Mouse (Mus musculus): ENCODE measurements around the gene Purb. TPM values are rescaled to one million over a fixed set of nuclear protein-coding genes. Genes with fewer than 3 reads are reported as not detected.

Gene Purb
- total and polyA plus RNA-seq, 3 experiments: 19.3 to 45.2 (median 42.4) TPM

- peak; percentile 5; the same call in 1 of the 2 replicates for TF ChIP-seq BHLHE40 (IDR thresholded peaks at IDR 0.05; ENCODE audit: low read depth, low read length)
- TF ChIP-seq ZNF384 (IDR thresholded peaks at IDR 0.05; ENCODE audit: low read depth, low read length): no peak
- no peak for TF ChIP-seq JUN (IDR thresholded peaks at IDR 0.05; ENCODE audit: insufficient read depth, low read depth, low read length)
- no peak for TF ChIP-seq MAZ (IDR thresholded peaks at IDR 0.05; ENCODE audit: low read depth, low read length)
Observed at GRCm38 (mm10) chr11:6524880-6525238, 49.1 kb upstream of the Purb start (continued).

GRCm38 (mm10) chr11:6524165-6524879, 48.6 kb upstream of the Purb start:
- peaks cover 21 to 50% of the 10 kb centered on the region in 2 experiments for H3K4me1 ChIP-seq (ENCODE audit: control insufficient read depth in 1 of 2, insufficient read depth in 2 of 2)
- in situ Hi-C loops (cut with MboI; ENCODE audit: low pct_ligation_motif_present, low pct_unique_long_range_greater_than_20kb, low sequenced_read_pairs): no loop called here

GRCm38 (mm10) chr11:6523662-6524088, 48.0 kb upstream of the Purb start:
- TF ChIP-seq MYC (IDR thresholded peaks at IDR 0.05; ENCODE audit: low read depth, low read length): peak; percentile 94
- peak; percentile 30 for TF ChIP-seq RAD21 (IDR thresholded peaks at IDR 0.05; ENCODE audit: low read depth, low read length)
- TF ChIP-seq UBTF (IDR thresholded peaks at IDR 0.05; ENCODE audit: low read depth, low read length): no peak
- no peak for TF ChIP-seq ZMIZ1 (IDR thresholded peaks at IDR 0.05; ENCODE audit: low read depth, low read length)
- peak; percentile 81; the same call in 1 of the 2 replicates for TF ChIP-seq TBP (conservative IDR thresholded peaks at IDR 0.05; ENCODE audit: low read depth, low read length)
- no peak for TF ChIP-seq E2F4 (IDR thresholded peaks at IDR 0.05; ENCODE audit: insufficient replicate concordance, low read depth, low read length)
- TF ChIP-seq ZNF384 (IDR thresholded peaks at IDR 0.05; ENCODE audit: low read depth, low read length): peak; percentile 95
- peak; percentile 49 to 70; a peak in 3 of 4 replicates for TF ChIP-seq CTCF (conservative IDR thresholded peaks at IDR 0.05 in 1 of 2, IDR thresholded peaks at IDR 0.05 in 1 of 2; ENCODE audit: low read depth in 2 of 2, low read length in 2 of 2)
- TF ChIP-seq HCFC1 (IDR thresholded peaks at IDR 0.05; ENCODE audit: low read depth, low read length): peak; percentile 3; the same call in 1 of the 2 replicates
- TF ChIP-seq POLR2A (IDR thresholded peaks at IDR 0.05; ENCODE audit: low read depth, low read length): peak; percentile 55; the same call in 1 of the 2 replicates
- TF ChIP-seq PAX5 (IDR thresholded peaks at IDR 0.05; ENCODE audit: low read length): no peak
- TF ChIP-seq SMC3 (IDR thresholded peaks at IDR 0.05; ENCODE audit: low read depth, low read length): peak; percentile 10
- TF ChIP-seq MAX (IDR thresholded peaks at IDR 0.05; ENCODE audit: low read length): peak; percentile 19; the same call in 1 of the 2 replicates
- in situ Hi-C loops (cut with MboI; ENCODE audit: low pct_ligation_motif_present, low pct_unique_long_range_greater_than_20kb, low sequenced_read_pairs) (no loop called here), dilution Hi-C loops (cut with MboI; ENCODE audit: extremely low pct_ligation_motif_present, extremely low pct_unique_long_range_greater_than_20kb, low sequenced_read_pairs) (no loop called here)
- H3K79me2 ChIP-seq (replicated peaks; ENCODE audit: control insufficient read depth, extremely low read depth, insufficient read depth, poor library complexity, severe bottlenecking): peaks cover 46% of the 10 kb centered on the region
- H3K4me3 ChIP-seq (replicated peaks in 1 of 3; ENCODE audit: low read depth in 2 of 3, low read length in 2 of 3, poor library complexity in 1 of 3): no peak overlapping the region
- peaks cover 29 to 41% of the 10 kb centered on the region in 2 experiments for H3K36me3 ChIP-seq (replicated peaks in 1 of 2; ENCODE audit: control insufficient read depth in 1 of 2, insufficient read depth in 1 of 2, low read length in 1 of 2)
- H3K9me3 ChIP-seq (replicated peaks; ENCODE audit: low read length): peaks cover 2% of the 10 kb centered on the region
- no peak overlapping the region; the same call in 1 of the 2 replicates for H3K9ac ChIP-seq (ENCODE audit: insufficient read depth, low read depth)
- peak overlapping the region; percentile 52; the same call in 1 of the 2 replicates for H3K4me2 ChIP-seq (ENCODE audit: insufficient read depth, low read depth, poor library complexity, severe bottlenecking)
- peaks cover 21 to 50% of the 10 kb centered on the region in 2 experiments for H3K4me1 ChIP-seq (ENCODE audit: control insufficient read depth in 1 of 2, insufficient read depth in 2 of 2)
- peak overlapping the region; percentile 95 for H3K27ac ChIP-seq (ENCODE audit: insufficient read depth, low read depth)
- no peaks in the 10 kb centered on the region for H3K27me3 ChIP-seq (replicated peaks)
- peak; percentile 75 for DNase-seq (ENCODE audit: extremely low read depth)

More at GRCm38 (mm10) chr11:6524165-6524879, 48.6 kb upstream of the Purb start:
- Histone ChIP-seq H3K9me3 (replicated peaks; ENCODE audit: low read length) (peaks cover 2% of the 10 kb centered on the region), H3K79me2 (replicated peaks; ENCODE audit: control insufficient read depth, extremely low read depth, insufficient read depth, poor library complexity, severe bottlenecking) (peaks cover 40% of the 10 kb centered on the region), H3K4me2 (ENCODE audit: insufficient read depth, low read depth, poor library complexity, severe bottlenecking) (no peak overlapping the region), H3K4me3 (replicated peaks in 1 of 3; ENCODE audit: low read depth in 2 of 3, low read length in 2 of 3, poor library complexity in 1 of 3) (no peak overlapping the region), H3K27me3 (replicated peaks) (no peaks in the 10 kb centered on the region), H3K27ac (ENCODE audit: insufficient read depth, low read depth) (peak overlapping the region; percentile 95), H3K36me3 (replicated peaks in 1 of 2; ENCODE audit: control insufficient read depth in 1 of 2, insufficient read depth in 1 of 2, low read length in 1 of 2) (peaks cover 25 to 34% of the 10 kb centered on the region in 2 experiments), H3K9ac (ENCODE audit: insufficient read depth, low read depth) (no peak overlapping the region)
- TF ChIP-seq JUN (IDR thresholded peaks at IDR 0.05; ENCODE audit: insufficient read depth, low read depth, low read length): no peak
- peak; percentile 37; the same call in 1 of the 2 replicates for TF ChIP-seq MYC (IDR thresholded peaks at IDR 0.05; ENCODE audit: low read depth, low read length)
- no peak for TF ChIP-seq USF2 (conservative IDR thresholded peaks at IDR 0.05; ENCODE audit: low read depth, low read length)
- peak; percentile 32 for TF ChIP-seq ZMIZ1 (IDR thresholded peaks at IDR 0.05; ENCODE audit: low read depth, low read length)
- TF ChIP-seq MAX (IDR thresholded peaks at IDR 0.05; ENCODE audit: low read length): peak; percentile 13; the same call in 1 of the 2 replicates
- TF ChIP-seq MAFK (IDR thresholded peaks at IDR 0.05; ENCODE audit: insufficient replicate concordance, low read length): 0 out of 2 replicates have a peak, but pooled peaks have one; percentile 24
- TF ChIP-seq POLR2AphosphoS2 (IDR thresholded peaks at IDR 0.05; ENCODE audit: low read depth, low read length): peak; percentile 99
- TF ChIP-seq BHLHE40 (IDR thresholded peaks at IDR 0.05; ENCODE audit: low read depth, low read length): no peak
- peak; percentile 69 for TF ChIP-seq CHD2 (IDR thresholded peaks at IDR 0.05; ENCODE audit: low read length)
- no peak for TF ChIP-seq JUND (conservative IDR thresholded peaks at IDR 0.05; ENCODE audit: low read depth, low read length)
- peak; percentile 62 for TF ChIP-seq ZNF384 (IDR thresholded peaks at IDR 0.05; ENCODE audit: low read depth, low read length)
- no peak for TF ChIP-seq PAX5 (IDR thresholded peaks at IDR 0.05; ENCODE audit: low read length)
- TF ChIP-seq ZC3H11A (IDR thresholded peaks at IDR 0.05; ENCODE audit: low read depth, low read length): no peak
- TF ChIP-seq TBP (conservative IDR thresholded peaks at IDR 0.05; ENCODE audit: low read depth, low read length): no peak
- TF ChIP-seq SIN3A (IDR thresholded peaks at IDR 0.05; ENCODE audit: low read length): peak; percentile 70
- 0 out of 2 replicates have a peak, but pooled peaks have one; percentile 5 for TF ChIP-seq HCFC1 (IDR thresholded peaks at IDR 0.05; ENCODE audit: low read depth, low read length)
- 0 out of 2 replicates have a peak, but pooled peaks have one; percentile 46 for TF ChIP-seq MEF2A (IDR thresholded peaks at IDR 0.05; ENCODE audit: borderline replicate concordance, low read depth, low read length)
- TF ChIP-seq RAD21 (IDR thresholded peaks at IDR 0.05; ENCODE audit: low read depth, low read length): no peak
- 0 out of 2 replicates have a peak, but pooled peaks have one; percentile 32 for TF ChIP-seq E2F4 (IDR thresholded peaks at IDR 0.05; ENCODE audit: insufficient replicate concordance, low read depth, low read length)
- TF ChIP-seq NELFE (IDR thresholded peaks at IDR 0.05; ENCODE audit: low read depth, low read length): 0 out of 2 replicates have a peak, but pooled peaks have one; percentile 40
- no peak for TF ChIP-seq SMC3 (IDR thresholded peaks at IDR 0.05; ENCODE audit: low read depth, low read length)
- TF ChIP-seq POLR2A (IDR thresholded peaks at IDR 0.05; ENCODE audit: low read depth, low read length): no peak; the same call in 1 of the 2 replicates
- DNase-seq (ENCODE audit: extremely low read depth): peak; percentile 41
- dilution Hi-C loops (cut with MboI; ENCODE audit: extremely low pct_ligation_motif_present, extremely low pct_unique_long_range_greater_than_20kb, low sequenced_read_pairs): no loop called here
